Mouse (Mus musculus) layer of hippocampus, adult 9-10 months (tissue): ENCODE results near the gene Cmya5.
"Not testable (repeated sequence)": the region's sequence is repeated elsewhere in the genome, so short reads cannot be mapped to it uniquely, and the experiment has no call there.

Experiments
- DNase-seq: peaks from one replicate; pipeline ENCODE4 v3.0.0; 2022; ENCODE audit warnings: low spot score

Gene Cmya5

GRCm38 (mm10) chr13:93122321-93122720, 22.2 kb downstream of the Cmya5 start:
- no peak for DNase-seq

GRCm38 (mm10) chr13:93117241-93117640, 27.3 kb downstream of the Cmya5 start:
- no peak for DNase-seq

- no peak for DNase-seq
Measured at GRCm38 (mm10) chr13:93102340-93103090, 42.0 kb downstream of the Cmya5 start.

- no peak for DNase-seq
Measured at GRCm38 (mm10) chr13:93098596-93098995, 45.9 kb downstream of the Cmya5 start.

- no peak for DNase-seq
Measured at GRCm38 (mm10) chr13:93096643-93097042, 47.9 kb downstream of the Cmya5 start.

- no peak for DNase-seq
Measured at GRCm38 (mm10) chr13:93095097-93095791, 49.3 kb downstream of the Cmya5 start.

GRCm38 (mm10) chr13:93094204-93094935, 50.2 kb downstream of the Cmya5 start:
- no peak for DNase-seq

GRCm38 (mm10) chr13:93093697-93094096, 50.8 kb downstream of the Cmya5 start:
- no peak for DNase-seq

GRCm38 (mm10) chr13:93092916-93093429, 51.6 kb downstream of the Cmya5 start:
- no peak for DNase-seq

- no peak for DNase-seq
Measured at GRCm38 (mm10) chr13:93091866-93092455, 52.6 kb downstream of the Cmya5 start.

GRCm38 (mm10) chr13:93091176-93091575, 53.3 kb downstream of the Cmya5 start:
- DNase-seq = no peak

- DNase-seq = no peak
Measured at GRCm38 (mm10) chr13:93089481-93089880, 55.0 kb downstream of the Cmya5 start.

- DNase-seq = no peak
Measured at GRCm38 (mm10) chr13:93085711-93086110, 58.8 kb downstream of the Cmya5 start.

- not testable (repeated sequence) for DNase-seq
Measured at GRCm38 (mm10) chr13:93082324-93082723, 62.2 kb downstream of the Cmya5 start.

GRCm38 (mm10) chr13:93080859-93081258, 63.7 kb downstream of the Cmya5 start:
- DNase-seq = no peak

- peak; percentile 46 for DNase-seq
Measured at GRCm38 (mm10) chr13:93074147-93074641, 70.3 kb downstream of the Cmya5 start.

GRCm38 (mm10) chr13:93073595-93073994, 70.9 kb downstream of the Cmya5 start:
- no peak for DNase-seq

- no peak for DNase-seq
Measured at GRCm38 (mm10) chr13:93072871-93073411, 71.6 kb downstream of the Cmya5 start.

GRCm38 (mm10) chr13:93070406-93070805, 74.1 kb downstream of the Cmya5 start:
- DNase-seq = no peak

GRCm38 (mm10) chr13:93069481-93069880, 75.0 kb downstream of the Cmya5 start:
- no peak for DNase-seq

GRCm38 (mm10) chr13:93068353-93068752, 76.2 kb downstream of the Cmya5 start:
- DNase-seq = no peak
